Mouse (Mus musculus) gastrocnemius, postnatal 25 days (tissue): ENCODE measurements at regions not wholly inside any gene's neighbourhood (a gene's known extent, or its start where the extent isn't known, plus 50 kb on each side); places are given as distances from the start of the nearest gene placed in this dataset.
A peak's percentile ranks its signal among the peaks of the same experiment; 100 is the strongest.
"Not testable (repeated sequence)": the region's sequence is repeated elsewhere in the genome, so short reads cannot be mapped to it uniquely, and the experiment has no call there.

ENCODE experiments used
- DNase-seq: peaks from one replicate; pipeline ENCODE4 v3.0.0; 2022

DNA sequence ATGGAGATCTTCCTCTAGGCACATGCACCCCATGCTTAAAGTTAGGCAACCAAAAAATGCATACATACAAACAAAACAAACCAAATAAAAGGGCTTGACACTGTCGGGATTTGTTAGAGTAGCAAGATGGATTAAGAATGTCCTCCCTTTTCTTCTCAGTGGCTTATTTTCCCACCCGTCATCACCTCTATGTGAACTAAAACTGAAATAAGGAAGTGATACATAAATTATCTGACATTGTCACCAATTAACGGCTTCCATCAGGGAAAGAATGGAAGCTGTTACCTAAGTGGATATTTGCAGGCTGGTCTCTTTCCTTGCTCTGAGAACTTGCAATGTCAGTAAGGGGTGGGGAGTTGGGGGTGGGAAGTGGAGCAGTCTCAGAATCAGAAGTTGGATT lies 541.5 kb downstream of the Diaph3 start:
- no peak for DNase-seq

DNA sequence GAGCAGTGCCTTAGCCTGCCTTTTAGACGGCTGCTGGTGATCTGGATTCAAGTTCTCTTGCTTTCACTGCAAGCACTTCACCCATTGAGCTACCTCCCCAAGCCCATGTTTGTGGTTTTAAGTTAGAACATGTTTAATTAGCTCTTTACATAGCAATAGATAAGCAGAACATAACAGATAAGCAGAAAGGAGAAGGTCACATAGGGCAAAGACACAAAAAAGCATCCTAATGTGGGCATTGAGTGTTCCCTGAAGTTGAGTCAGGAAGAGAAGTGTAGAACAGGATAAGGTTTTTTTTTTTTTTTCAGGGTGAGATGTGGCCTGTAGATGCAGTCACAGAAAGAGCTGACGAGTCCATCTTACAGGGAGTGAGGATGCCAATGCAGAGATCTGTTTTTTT lies 552.5 kb downstream of the Diaph3 start:
- DNase-seq: no peak

- not testable (repeated sequence) for DNase-seq
Observed at GRCm38 (mm10) chr14:86585959-86586358, 555.1 kb downstream of the Diaph3 start.

DNA sequence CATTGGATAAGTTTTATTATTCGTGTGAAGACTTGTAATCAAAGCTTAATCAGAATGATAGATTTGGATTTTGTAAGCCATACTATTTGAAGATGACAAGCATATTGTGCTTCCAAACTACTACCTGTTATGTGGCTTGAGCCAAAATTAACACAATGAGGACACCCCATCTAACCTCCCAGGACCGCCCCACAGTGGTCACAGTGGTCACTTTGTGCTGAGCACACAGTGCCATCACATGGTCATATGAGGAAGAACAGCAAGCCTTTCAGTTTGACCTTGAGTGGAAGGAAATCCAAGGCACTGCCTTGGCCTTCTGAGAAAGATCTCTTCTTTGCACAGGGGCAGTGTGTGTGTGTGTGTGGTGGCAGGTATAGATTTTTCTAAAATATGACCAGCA lies 578.3 kb downstream of the Diaph3 start:
- no peak for DNase-seq

GRCm38 (mm10) chr14:86537992-86538391 lies 603.0 kb downstream of the Diaph3 start:
- DNase-seq: no peak

GRCm38 (mm10) chr14:86536341-86537027 lies 604.6 kb downstream of the Diaph3 start:
- no peak for DNase-seq

GRCm38 (mm10) chr14:86510408-86510807 lies 630.6 kb downstream of the Diaph3 start:
- no peak for DNase-seq

GRCm38 (mm10) chr14:86509686-86510085 lies 631.3 kb downstream of the Diaph3 start:
- DNase-seq: no peak

DNA sequence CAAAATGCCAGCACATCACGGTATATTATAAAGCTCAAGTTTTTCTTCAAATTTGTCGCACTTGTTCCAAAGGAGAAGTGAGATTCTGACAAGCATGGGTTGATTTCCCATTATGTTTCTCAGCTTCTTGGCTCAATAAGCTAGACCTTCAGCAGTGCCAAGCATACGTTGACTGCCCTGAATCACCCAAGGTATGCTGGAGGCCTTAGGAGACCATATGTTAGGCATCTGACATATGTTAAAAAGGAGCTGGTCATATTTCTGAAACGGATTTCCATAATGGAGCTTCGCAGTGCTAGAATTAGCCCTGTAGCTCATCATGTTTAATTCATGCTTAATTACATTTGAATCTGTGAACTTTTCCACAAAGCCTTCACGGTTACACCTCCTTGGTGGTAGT lies 634.7 kb downstream of the Diaph3 start:
- DNase-seq: no peak

DNA sequence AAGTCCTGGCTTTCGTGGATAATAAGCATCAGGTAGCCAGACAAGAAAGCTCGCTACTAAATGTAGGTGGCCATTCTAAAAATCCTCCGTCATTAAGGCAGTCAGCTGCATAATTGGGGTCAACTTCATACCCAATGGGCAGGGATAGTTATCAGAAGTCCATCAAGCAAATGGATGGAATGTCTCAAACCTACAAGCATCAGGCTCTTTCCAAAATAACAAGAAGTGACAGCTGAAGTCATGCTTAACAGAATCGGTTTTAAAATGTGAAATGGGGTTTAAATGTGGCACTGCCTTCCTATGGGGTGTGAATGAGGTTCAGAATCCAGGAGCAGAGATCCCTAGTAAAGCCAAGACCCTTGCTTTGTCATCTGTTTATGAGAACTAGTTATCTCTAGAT lies 650.2 kb downstream of the Diaph3 start:
- no peak for DNase-seq

DNA sequence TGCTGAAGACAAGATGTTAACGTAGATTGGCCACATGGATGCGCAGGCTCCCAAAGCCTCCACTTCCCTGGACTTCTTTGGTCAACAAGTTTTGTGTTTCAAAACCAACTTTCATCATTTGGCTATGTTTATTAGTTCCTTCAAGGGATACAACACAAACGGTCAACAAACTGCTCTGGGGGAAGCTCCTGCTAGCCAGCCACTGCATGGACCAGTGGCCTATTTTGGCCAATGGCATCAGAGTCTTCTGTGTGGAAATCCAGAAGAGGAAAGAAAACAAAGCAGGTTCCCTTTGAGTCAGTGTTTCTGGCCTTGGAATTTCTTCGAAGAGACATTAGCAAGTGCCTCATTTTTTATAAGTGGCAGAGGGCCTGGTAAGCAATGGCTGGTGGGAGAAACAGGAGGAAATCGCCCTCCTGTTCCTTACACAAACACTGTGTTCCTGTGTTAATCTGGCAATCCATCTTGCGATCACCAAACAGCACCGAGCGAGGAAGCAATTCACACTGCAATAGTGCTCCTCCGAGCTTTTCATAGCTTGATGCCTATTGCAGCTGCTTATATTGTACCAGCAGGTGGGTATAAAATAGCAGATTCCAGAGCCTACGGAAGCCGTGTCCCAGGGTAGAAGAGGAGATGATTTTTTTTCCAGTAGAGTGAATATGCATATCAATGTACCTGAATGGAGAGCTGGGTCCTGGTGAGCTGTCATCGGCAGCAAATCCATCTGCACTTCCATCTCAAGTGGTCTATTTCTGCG lies 651.0 kb downstream of the Diaph3 start:
- DNase-seq: no peak

GRCm38 (mm10) chr14:86489044-86489816 lies 651.8 kb downstream of the Diaph3 start:
- peak; percentile 41 for DNase-seq

GRCm38 (mm10) chr14:86487285-86487897 lies 653.6 kb downstream of the Diaph3 start:
- DNase-seq: no peak

DNA sequence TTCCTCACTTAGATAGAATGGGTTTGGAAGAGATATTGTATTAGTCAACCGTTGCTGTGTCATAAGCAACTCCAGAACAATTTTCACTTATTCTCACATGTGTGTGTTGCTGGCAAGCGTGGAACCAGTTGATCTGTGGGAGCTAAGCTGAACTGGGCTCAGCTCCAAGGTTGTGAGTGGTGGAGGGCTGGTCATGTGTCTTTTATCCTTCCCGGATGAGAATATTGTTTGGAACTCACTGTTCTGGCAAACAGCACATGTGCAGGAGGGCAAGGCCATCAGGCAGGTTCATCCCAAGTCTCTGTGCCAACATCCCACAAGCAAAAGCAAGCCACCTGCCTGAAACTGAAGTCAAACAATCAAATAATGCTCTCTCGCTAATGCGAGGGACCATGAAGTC lies 656.8 kb downstream of the Diaph3 start:
- DNase-seq: peak; percentile 9

DNA sequence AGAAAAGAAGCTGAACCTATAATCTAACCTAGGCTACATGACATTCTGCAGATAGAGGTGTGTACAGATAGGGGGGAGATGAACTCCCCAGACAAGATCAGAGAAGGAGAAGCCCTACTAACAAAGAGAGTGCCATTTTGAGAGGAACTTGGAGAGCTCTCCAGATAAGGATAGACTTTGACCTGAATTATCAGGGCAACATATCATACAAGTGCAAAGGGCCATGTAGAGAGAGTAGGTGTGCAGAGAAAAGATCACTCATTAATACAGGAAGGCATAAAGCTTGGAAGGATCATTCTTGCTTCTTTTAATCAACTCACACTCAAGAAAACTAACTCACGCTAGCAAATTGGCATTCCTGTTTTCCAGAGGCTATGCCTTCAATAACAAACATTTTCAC lies 667.4 kb downstream of the Diaph3 start:
- DNase-seq: no peak

DNA sequence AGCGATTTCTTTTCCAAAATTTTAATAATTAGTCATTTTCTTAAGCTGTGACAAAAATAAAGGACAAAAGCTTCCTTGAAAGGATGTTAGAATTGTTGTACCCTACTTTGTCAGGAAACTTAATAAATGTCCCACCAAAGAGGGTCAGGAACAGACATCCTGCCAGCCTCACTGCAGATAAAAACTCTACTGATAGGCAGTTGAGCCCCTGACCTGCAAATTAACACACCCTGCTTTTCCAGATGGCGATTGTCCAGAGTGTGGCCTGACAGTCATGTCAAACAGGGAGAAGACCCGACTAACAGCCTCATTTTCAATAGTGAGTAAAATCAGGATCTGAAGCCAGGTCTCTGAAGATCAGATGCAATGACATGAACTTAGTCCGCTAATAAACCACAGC lies 670.6 kb downstream of the Diaph3 start:
- DNase-seq: no peak

- DNase-seq: no peak
Observed at GRCm38 (mm10) chr14:86467886-86468463, 673.1 kb downstream of the Diaph3 start.

- DNase-seq: no peak
Observed at GRCm38 (mm10) chr14:86463388-86463787, 677.6 kb downstream of the Diaph3 start.

- no peak for DNase-seq
Observed at GRCm38 (mm10) chr14:86453142-86453541, 687.9 kb downstream of the Diaph3 start.

DNA sequence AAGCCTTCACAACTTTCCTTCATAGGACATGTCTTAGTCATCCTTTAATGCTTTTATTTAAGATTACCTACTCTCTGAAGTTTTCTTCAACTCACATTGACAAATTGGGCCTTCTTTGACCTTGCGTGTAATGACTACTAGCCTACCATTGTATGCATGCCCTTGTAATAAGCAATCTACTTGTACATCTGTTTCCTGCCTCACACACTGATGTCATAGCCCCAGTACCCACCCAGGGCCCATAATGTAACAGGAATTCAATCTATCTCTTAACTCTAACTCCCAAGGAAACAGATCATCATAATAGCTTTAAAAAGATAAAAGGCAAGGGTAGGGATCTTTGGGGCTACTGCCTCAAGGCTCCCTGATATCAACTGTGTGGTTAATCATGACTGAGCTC lies 690.4 kb downstream of the Diaph3 start:
- DNase-seq: no peak

DNA sequence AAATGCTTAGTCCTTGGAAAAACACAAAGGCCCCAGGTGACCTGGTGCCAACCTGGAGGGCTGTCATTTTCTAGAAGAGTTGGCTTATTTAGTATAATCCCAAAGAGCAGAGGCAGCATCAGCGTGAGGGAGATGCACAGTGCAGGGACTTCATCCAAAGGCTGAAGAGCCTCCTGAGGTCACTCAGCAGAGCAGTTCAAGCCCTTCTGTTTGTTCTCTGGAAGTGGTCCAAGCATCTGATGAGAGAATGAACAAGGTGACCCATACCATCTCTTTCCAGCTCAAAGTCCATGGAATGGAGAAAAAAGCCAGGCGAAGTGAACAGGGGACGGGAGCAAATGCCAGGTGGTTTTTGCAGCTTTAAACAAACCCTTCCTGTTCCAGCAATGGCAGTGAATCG lies 695.9 kb downstream of the Diaph3 start:
- DNase-seq: no peak
